Mouse (Mus musculus): ENCODE measurements around the gene Ccdc102a.
A peak's percentile ranks its signal among the peaks of the same experiment; 100 is the strongest.

GRCm38 (mm10) chr8:94950046-94950445, 32.1 kb upstream of the Ccdc102a start:
- no peak for TF ChIP-seq CHD2 (IDR thresholded peaks at IDR 0.05; ENCODE audit: low read depth, low read length)
- TF ChIP-seq ZC3H11A (IDR thresholded peaks at IDR 0.05; ENCODE audit: borderline replicate concordance, low read depth, low read length) = peak; percentile 66; the same call in 1 of the 2 replicates
- TF ChIP-seq MAFK (IDR thresholded peaks at IDR 0.05; ENCODE audit: insufficient read depth, low read depth, low read length) = no peak
- TF ChIP-seq ZNF384 (IDR thresholded peaks at IDR 0.05; ENCODE audit: low read depth, low read length) = no peak
- TF ChIP-seq HCFC1 (IDR thresholded peaks at IDR 0.05; ENCODE audit: borderline replicate concordance, insufficient read depth, low read length) = no peak

Measured in ES-E14 (cell line).